Mouse (Mus musculus) lung, embryonic 14.5 days (tissue): ENCODE data around the gene Ebpl. TPM values are rescaled to one million over a fixed set of nuclear protein-coding genes. Genes with fewer than 3 reads are reported as not detected.

Experiments used
- ATAC-seq: fragments of 200-750 bp; cut with Nextera tagmentation; 2 replicates; pipeline ENCODE4 v1.8.0; 2017; ENCODE audit warnings: mild to moderate bottlenecking, moderate TSS enrichment, moderate library complexity; ENCODE audit not compliant: insufficient read depth
- DNase-seq: peaks from one replicate; pipeline ENCODE4 v3.0.0-alpha.2; 2015
- H3K27ac ChIP-seq: fragments of 300-500 bp; sonication (generic); 2 replicates; pipeline ENCODE4 v1.5.1; 2014; ENCODE audit warnings: low read depth, mild to moderate bottlenecking, moderate library complexity
- H3K27me3 ChIP-seq: fragments of 300-500 bp; sonication (generic); 2 replicates; pipeline ENCODE4 v1.6.1; 2014; ENCODE audit warnings: low read length, control low read depth; ENCODE audit not compliant: insufficient read depth
- H3K36me3 ChIP-seq: fragments of 300-500 bp; sonication (generic); 2 replicates; pipeline ENCODE4 v1.6.1; 2014; ENCODE audit warnings: control low read depth; ENCODE audit not compliant: insufficient read depth
- H3K4me1 ChIP-seq: fragments of 300-500 bp; sonication (generic); 2 replicates; pipeline ENCODE4 v1.6.1; 2014; ENCODE audit warnings: antibody characterized with exemption, control low read depth; ENCODE audit not compliant: insufficient read depth
- H3K4me2 ChIP-seq: fragments of 300-500 bp; sonication (generic); 2 replicates; pipeline ENCODE4 v1.6.1; 2014; ENCODE audit warnings: mild to moderate bottlenecking
- H3K4me3 ChIP-seq: fragments of 300-500 bp; sonication (generic); 2 replicates; pipeline ENCODE4 v1.5.1; 2014; ENCODE audit warnings: low read depth, low read length
- H3K9ac ChIP-seq: fragments of 300-500 bp; sonication (generic); 2 replicates; pipeline ENCODE4 v1.6.1; 2014
- H3K9me3 ChIP-seq: fragments of 300-500 bp; sonication (generic); 2 replicates; pipeline ENCODE4 v1.6.1; 2016; ENCODE audit warnings: low read depth, low read length, control low read depth
- CTCF ChIP-seq: IDR thresholded peaks from 2 replicates; pipeline ENCODE4 v1.5.1; 2016; ENCODE audit warnings: antibody characterized with exemption, low read depth
- WGBS: fragments of 180-500 bp; shearing (Covaris S2); extraction: QIAGEN DNeasy Blood & Tissue Kit; methylation state at CpG from one replicate; pipeline ENCODE4 v1.1.7; 2014; 5-methylcytosine and 5-hydroxymethylcytosine counted together
- polyA plus RNA-seq: library from polyadenylated mRNA; unstranded; fragments of >200 nt; fragmentation: Nextera tagmentation; extraction: Ambion mirVana; gene quantifications from 2 replicates; pipeline ENCODE4 v1.2.1, GENCODE M21; 2014

The Ebpl gene
- polyA plus RNA-seq, 1 experiment from 2014 or later: 9.4 TPM

DNA sequence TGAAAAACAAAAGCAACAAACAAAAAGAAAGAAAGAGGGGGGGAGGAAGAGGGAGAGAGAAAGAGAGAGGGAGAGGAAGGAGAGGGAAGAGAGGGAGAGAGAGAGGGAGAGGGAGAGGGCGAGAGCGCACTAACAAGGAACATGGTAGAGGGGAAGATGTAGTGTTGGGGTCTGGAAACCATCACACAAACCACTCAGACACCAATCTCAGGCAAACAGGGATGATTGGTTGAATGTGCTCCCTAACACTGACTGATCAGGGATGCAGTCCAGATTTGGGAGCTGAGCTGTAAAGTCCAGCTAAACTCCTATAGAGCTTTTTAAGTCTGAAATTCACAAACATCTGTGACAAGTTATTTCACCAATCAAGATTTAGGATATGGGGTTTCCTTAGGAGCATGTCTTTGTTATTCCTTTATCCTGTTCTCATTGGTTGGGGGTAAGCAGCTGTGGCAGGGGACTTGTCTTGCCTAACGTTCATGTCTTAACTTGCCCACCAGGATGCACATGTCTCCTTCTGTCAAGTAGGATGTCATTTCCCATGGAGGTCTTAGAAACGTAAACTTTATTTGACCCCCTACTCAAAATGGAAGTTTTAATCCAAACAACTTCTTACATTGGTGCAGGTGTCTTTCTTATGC lies 56.1 kb downstream of the Ebpl start:
- TF ChIP-seq CTCF: no peak
- Histone ChIP-seq H3K27me3 (no peaks in the 10 kb centered on the region), H3K4me2 (no peak overlapping the region), H3K4me1 (no peaks in the 10 kb centered on the region), H3K4me3 (no peak overlapping the region), H3K27ac (no peak overlapping the region), H3K9me3 (no peaks in the 10 kb centered on the region), H3K36me3 (no peaks in the 10 kb centered on the region), H3K9ac (no peak overlapping the region)
- DNase-seq (no peak), ATAC-seq (no peak)
- 58% methylated on average over 4 of the region's 4 CpGs for WGBS

DNA sequence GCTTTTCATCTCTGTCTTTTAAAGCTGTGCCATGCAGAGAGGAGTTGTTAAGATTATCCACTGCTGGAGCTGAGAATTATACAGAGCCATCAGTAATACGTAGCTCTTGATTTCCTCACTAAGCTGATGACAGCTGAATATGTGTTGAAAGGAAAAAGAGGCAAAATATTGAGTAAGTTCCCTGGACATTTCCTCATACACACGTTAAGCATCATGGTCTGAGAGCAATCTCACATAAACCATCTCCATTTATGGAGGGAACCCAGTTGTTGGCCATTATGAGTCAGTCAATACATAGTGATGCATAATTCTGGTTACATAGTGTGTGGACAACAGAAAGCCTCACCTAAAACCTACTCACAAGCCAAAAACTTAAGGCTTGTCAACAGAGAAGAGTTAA lies 57.8 kb downstream of the Ebpl start:
- DNase-seq: no peak
- no peaks in the 10 kb centered on the region for H3K36me3 ChIP-seq
- TF ChIP-seq CTCF: no peak
- 52% methylated on average over 2 of the region's 2 CpGs for WGBS
- no peaks in the 10 kb centered on the region for H3K9me3 ChIP-seq
- no peak overlapping the region for H3K4me3 ChIP-seq
- no peak overlapping the region for H3K9ac ChIP-seq
- ATAC-seq: no peak
- no peaks in the 10 kb centered on the region for H3K27me3 ChIP-seq
- no peaks in the 10 kb centered on the region for H3K4me1 ChIP-seq
- no peak overlapping the region for H3K27ac ChIP-seq
- H3K4me2 ChIP-seq: no peak overlapping the region

DNA sequence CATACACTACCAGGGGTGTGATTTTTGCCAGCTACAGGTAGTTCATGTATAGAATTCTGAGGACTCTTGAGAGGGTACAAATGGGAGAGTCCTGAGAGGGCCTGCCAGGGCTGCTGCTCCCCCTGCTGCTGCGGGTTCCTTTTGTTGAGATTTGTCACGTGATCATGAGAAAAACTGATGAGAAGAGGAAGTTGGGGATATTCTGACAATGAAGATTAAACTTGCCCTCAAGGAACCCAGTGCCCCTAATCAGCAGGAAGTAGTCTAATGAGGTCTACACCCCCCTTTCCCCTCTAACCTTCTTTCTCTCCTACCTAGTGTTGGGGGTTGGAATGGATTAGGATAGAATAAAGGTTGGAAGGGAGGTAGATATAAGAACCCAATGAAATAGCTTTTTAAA lies 58.9 kb downstream of the Ebpl start:
- no peak for DNase-seq
- Histone ChIP-seq H3K4me3 (no peak overlapping the region), H3K9ac (no peak overlapping the region), H3K9me3 (no peaks in the 10 kb centered on the region), H3K4me2 (no peak overlapping the region), H3K36me3 (no peaks in the 10 kb centered on the region), H3K27ac (no peak overlapping the region), H3K4me1 (no peaks in the 10 kb centered on the region), H3K27me3 (no peaks in the 10 kb centered on the region)
- no peak for TF ChIP-seq CTCF
- ATAC-seq: no peak
- 46% methylated on average over 2 of the region's 2 CpGs for WGBS

GRCm38 (mm10) chr14:61299810-61300209 lies 60.4 kb downstream of the Ebpl start:
- Histone ChIP-seq H3K27ac (no peak overlapping the region), H3K9ac (no peak overlapping the region), H3K36me3 (no peaks in the 10 kb centered on the region), H3K4me2 (no peak overlapping the region), H3K4me3 (no peak overlapping the region), H3K9me3 (no peaks in the 10 kb centered on the region), H3K27me3 (no peaks in the 10 kb centered on the region), H3K4me1 (no peaks in the 10 kb centered on the region)
- ATAC-seq (no peak), DNase-seq (no peak)
- WGBS: 82% methylated on average over 6 of the region's 6 CpGs
- TF ChIP-seq CTCF: no peak

GRCm38 (mm10) chr14:61294738-61295079 lies 65.5 kb downstream of the Ebpl start:
- peak; percentile 50 for TF ChIP-seq CTCF
- no peak overlapping the region for H3K27ac ChIP-seq
- peak overlapping the region; percentile 8; the same call in 1 of the 2 replicates for H3K4me2 ChIP-seq
- no peaks in the 10 kb centered on the region for H3K4me1 ChIP-seq
- ATAC-seq: no peak
- H3K36me3 ChIP-seq: no peaks in the 10 kb centered on the region
- no peaks in the 10 kb centered on the region for H3K27me3 ChIP-seq
- H3K4me3 ChIP-seq: no peak overlapping the region
- no peak overlapping the region for H3K9ac ChIP-seq
- no peaks in the 10 kb centered on the region for H3K9me3 ChIP-seq
- peak; percentile 86 for DNase-seq
- 17% methylated on average over 6 of the region's 6 CpGs for WGBS

GRCm38 (mm10) chr14:61293884-61294737 lies 66.1 kb downstream of the Ebpl start:
- no peak overlapping the region for H3K4me3 ChIP-seq
- peak; percentile 58 for TF ChIP-seq CTCF
- H3K9me3 ChIP-seq: no peaks in the 10 kb centered on the region
- DNase-seq: peak; percentile 83
- 47% methylated on average over 16 of the region's 16 CpGs for WGBS
- no peak overlapping the region for H3K9ac ChIP-seq
- H3K4me2 ChIP-seq: peak overlapping the region; percentile 8; the same call in 1 of the 2 replicates
- ATAC-seq: peak; percentile 54; the same call in 1 of the 2 replicates
- H3K27ac ChIP-seq: no peak overlapping the region
- H3K4me1 ChIP-seq: no peaks in the 10 kb centered on the region
- no peaks in the 10 kb centered on the region for H3K27me3 ChIP-seq
- H3K36me3 ChIP-seq: no peaks in the 10 kb centered on the region

- no peak for TF ChIP-seq CTCF
- no peaks in the 10 kb centered on the region for H3K27me3 ChIP-seq
- ATAC-seq (no peak), DNase-seq (peak; percentile 80)
- no peak overlapping the region for H3K9ac ChIP-seq
- no peak overlapping the region for H3K4me2 ChIP-seq
- no peak overlapping the region for H3K4me3 ChIP-seq
- H3K4me1 ChIP-seq: no peaks in the 10 kb centered on the region
- H3K27ac ChIP-seq: no peak overlapping the region
- 26% methylated on average over 3 of the region's 3 CpGs for WGBS
- no peaks in the 10 kb centered on the region for H3K9me3 ChIP-seq
- no peaks in the 10 kb centered on the region for H3K36me3 ChIP-seq
Measured at GRCm38 (mm10) chr14:61290664-61291063, 69.6 kb downstream of the Ebpl start.
